Mouse (Mus musculus) kidney, adult 2 months (tissue): ENCODE measurements around the gene Cage1.

Experiments used
- CTCF ChIP-seq: fragments of 200-500 bp; conservative IDR thresholded peaks from 2 replicates; pipeline ENCODE4 v1.5.1; 2011; ENCODE audit warnings: low read depth, mild to moderate bottlenecking, control low read depth, low read length, moderate library complexity, mixed read lengths; ENCODE audit not compliant: insufficient read depth, insufficient read length
- POLR2A ChIP-seq: fragments of 200-500 bp; IDR thresholded peaks from one replicate; pipeline ENCODE4 v1.6.1; 2011; ENCODE audit warnings: low read depth, low read length, control low read depth

GRCm38 (mm10) chr13:38070945-38071344 is 34.1 kb upstream of the Cage1 start:
- TF ChIP-seq POLR2A (no peak), CTCF (no peak)
